Mouse (Mus musculus) lung, embryonic 15.5 days (tissue): ENCODE data around the gene Mgrn1. TPM values are rescaled to one million over a fixed set of nuclear protein-coding genes. Genes with fewer than 3 reads are reported as not detected.

Experiments used
- ATAC-seq: fragments of 200-750 bp; cut with Nextera tagmentation; 2 replicates; pipeline ENCODE4 v1.8.0; 2017; ENCODE audit warnings: moderate number of reproducible peaks, borderline replicate concordance; ENCODE audit not compliant: low FRiP score, low TSS enrichment; ENCODE audit errors: extremely low read depth
- H3K27ac ChIP-seq: fragments of 300-500 bp; sonication (generic); 2 replicates; pipeline ENCODE4 v1.5.1; 2015; ENCODE audit warnings: moderate library complexity, mild to moderate bottlenecking, inconsistent platforms
- H3K27me3 ChIP-seq: fragments of 300-500 bp; sonication (generic); 2 replicates; pipeline ENCODE4 v1.6.1; 2015; ENCODE audit warnings: inconsistent platforms
- H3K36me3 ChIP-seq: fragments of 300-500 bp; sonication (generic); 2 replicates; pipeline ENCODE4 v1.6.1; 2015; ENCODE audit warnings: inconsistent platforms
- H3K4me1 ChIP-seq: fragments of 300-500 bp; sonication (generic); 2 replicates; pipeline ENCODE4 v1.6.1; 2015; ENCODE audit warnings: inconsistent platforms
- H3K4me2 ChIP-seq: fragments of 300-500 bp; sonication (generic); 2 replicates; pipeline ENCODE4 v1.6.1; 2015; ENCODE audit warnings: inconsistent platforms, mild to moderate bottlenecking, moderate library complexity
- H3K4me3 ChIP-seq: fragments of 300-500 bp; sonication (generic); 2 replicates; pipeline ENCODE4 v1.5.1; 2015; ENCODE audit warnings: mild to moderate bottlenecking, inconsistent platforms
- H3K9ac ChIP-seq: fragments of 300-500 bp; sonication (generic); 2 replicates; pipeline ENCODE4 v1.6.1; 2015; ENCODE audit warnings: inconsistent platforms
- H3K9me3 ChIP-seq: fragments of 300-500 bp; sonication (generic); 2 replicates; pipeline ENCODE4 v1.6.1; 2016; ENCODE audit warnings: inconsistent platforms
- WGBS: fragments of 180-500 bp; shearing (Covaris S2); methylation state at CpG from one replicate; pipeline ENCODE4 v1.1.7; 2015; 5-methylcytosine and 5-hydroxymethylcytosine counted together
- polyA plus RNA-seq: library from polyadenylated mRNA; unstranded; fragments of >200 nt; fragmentation: Nextera tagmentation; extraction: Ambion mirVana; gene quantifications from 2 replicates; pipeline ENCODE4 v1.2.1, GENCODE M21; 2015

Mgrn1 gene
- polyA plus RNA-seq, 1 experiment from 2014 or later: 93.0 TPM

DNA sequence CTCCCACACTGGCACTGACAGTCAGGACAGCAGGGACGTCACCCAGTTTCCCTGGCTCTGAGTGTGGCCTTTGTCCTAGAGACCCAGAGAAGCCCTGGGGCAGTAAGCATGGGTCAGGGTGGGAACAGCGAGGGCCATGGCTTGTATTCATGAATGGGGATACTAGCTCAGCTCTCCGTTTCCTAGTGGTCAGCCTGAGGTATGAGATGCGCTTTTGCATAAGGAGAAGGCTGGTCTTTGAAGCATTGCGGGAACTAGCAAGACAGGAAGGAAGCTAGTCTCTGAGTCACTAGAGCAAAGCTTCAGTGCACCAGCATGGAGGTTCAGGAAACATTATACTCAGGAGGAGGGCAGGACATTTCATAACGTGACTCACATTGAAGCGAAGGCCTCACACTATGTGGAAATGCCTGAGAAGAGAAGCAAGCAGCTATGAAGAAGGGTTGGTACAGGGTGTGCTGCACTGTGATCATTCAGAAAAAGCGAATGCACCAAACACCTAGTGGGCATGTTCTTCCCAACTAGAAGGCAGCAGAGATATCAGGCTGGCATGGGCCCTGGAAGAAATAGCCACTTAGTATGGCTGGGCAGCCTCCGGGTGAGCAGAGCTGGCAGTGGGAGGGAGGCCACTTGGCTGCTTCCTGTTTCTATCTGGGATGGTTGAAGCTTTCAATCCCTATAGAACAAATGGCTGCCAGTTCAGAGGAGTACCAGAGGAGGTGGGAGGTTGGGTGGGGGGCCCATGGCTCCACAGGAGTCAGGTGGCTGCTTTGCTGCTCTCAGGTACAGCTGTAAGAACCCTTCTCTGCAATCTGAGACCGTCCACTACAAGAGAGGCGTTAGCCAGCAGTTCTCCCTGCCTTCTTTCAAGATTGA is 27.1 kb downstream of the Mgrn1 start:
- 65% methylated on average over 11 of the region's 11 CpGs for WGBS
- Histone ChIP-seq H3K4me3 (no peak overlapping the region), H3K36me3 (peaks cover 54% of the 10 kb centered on the region), H3K27ac (peak overlapping the region; percentile 83), H3K9ac (no peak overlapping the region), H3K4me1 (peaks cover 15% of the 10 kb centered on the region), H3K9me3 (no peaks in the 10 kb centered on the region), H3K4me2 (peak overlapping the region; percentile 33; the same call in 1 of the 2 replicates), H3K27me3 (no peaks in the 10 kb centered on the region)
- ATAC-seq: peak; percentile 29

DNA sequence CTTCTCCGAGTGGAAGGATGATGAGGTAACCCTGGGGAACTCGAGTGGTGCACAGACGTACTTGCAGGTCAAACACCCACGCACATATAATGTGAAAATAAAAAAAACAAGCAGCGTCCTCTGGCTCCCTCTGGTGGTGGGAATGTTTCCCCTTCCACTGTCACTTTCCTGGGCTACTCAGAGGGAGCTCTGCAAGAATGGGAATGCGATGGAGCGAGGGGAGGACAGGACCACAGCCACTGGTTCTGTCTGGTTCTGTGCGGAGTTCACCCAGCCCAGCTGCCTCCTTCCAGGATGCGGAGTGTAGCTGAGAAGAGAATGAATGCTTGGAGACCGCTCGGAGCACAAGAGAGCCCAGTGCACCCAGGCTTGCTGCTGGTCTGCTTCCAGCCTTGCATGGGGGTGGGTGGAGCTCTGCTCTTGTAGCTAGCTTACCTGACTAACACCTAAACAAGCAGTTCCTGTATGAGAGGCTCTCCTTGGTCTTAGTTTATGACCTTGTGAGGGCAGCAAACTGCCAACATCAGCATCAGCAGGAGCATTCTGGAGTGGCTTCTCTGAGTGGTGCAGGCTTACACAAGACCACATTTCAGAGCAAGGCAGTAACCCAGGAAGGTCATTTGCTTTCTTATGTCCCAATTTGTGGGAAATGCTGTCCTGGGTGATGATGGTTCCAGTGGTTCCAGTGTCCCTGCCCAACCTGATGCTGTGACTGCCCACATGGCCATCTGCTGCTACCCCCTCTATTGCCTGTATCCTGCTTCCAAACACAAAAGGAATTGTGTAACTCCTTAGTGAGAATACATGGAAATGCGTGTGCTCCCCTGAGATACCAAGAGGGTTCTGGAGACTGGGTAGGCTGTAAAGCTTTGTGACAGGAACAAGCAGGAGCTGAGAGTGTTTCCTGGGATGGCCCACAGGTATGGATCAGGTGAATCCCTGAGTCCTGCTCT is 28.0 kb downstream of the Mgrn1 start:
- no peak overlapping the region for H3K9ac ChIP-seq
- H3K27me3 ChIP-seq: no peaks in the 10 kb centered on the region
- H3K27ac ChIP-seq: peak overlapping the region; percentile 83
- peaks cover 59% of the 10 kb centered on the region for H3K36me3 ChIP-seq
- peak; percentile 73; the same call in 1 of the 2 replicates for ATAC-seq
- WGBS: 31% methylated on average over 12 of the region's 12 CpGs
- H3K4me2 ChIP-seq: peak overlapping the region; percentile 33; the same call in 1 of the 2 replicates
- H3K4me1 ChIP-seq: peaks cover 15% of the 10 kb centered on the region
- H3K4me3 ChIP-seq: no peak overlapping the region
- no peaks in the 10 kb centered on the region for H3K9me3 ChIP-seq

DNA sequence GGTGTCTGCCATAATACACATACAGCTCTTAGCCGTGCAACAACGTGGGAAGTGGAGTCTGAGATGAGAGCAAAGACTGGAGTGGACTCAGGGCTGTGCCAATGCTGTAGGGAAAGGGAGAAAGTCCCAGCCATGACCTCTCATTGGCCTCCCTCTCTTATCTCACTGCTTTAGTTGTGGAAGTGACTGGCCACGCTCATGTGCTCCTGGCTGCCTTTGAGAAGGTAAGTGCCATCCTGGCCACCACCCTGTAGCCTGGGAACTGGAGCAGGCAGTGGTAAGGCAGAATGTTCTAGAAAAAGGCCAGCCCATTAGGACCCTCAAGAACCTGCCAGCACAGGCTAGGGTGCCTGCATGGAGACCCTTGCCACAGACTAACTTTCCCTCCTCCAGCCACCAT is 29.9 kb downstream of the Mgrn1 start:
- H3K27ac ChIP-seq: no peak overlapping the region
- H3K4me1 ChIP-seq: peaks cover 15% of the 10 kb centered on the region
- H3K4me3 ChIP-seq: no peak overlapping the region
- no peak overlapping the region for H3K9ac ChIP-seq
- no peaks in the 10 kb centered on the region for H3K27me3 ChIP-seq
- WGBS: 75% methylated on average over 3 of the region's 3 CpGs
- H3K4me2 ChIP-seq: no peak overlapping the region
- no peak for ATAC-seq
- no peaks in the 10 kb centered on the region for H3K9me3 ChIP-seq
- H3K36me3 ChIP-seq: peaks cover 47% of the 10 kb centered on the region

DNA sequence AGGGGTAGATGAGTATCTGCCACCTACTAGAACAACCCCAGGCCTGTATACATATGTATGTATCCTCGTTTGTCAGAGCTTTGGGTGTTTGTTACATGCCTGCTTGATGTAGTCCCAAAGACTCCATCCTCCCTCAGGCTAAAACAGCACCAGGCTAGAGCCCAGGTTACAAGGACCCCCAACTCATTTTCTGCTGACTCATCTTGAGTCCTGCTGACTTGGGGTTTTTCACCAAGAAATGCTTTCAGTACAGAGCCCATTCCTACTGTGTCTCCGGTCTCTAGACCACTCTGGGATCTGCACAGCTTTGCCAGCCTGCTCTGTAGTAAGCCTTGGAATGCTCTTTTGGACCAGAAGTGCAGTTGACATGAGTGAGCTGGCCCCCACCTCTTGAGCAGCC is 30.6 kb downstream of the Mgrn1 start:
- Histone ChIP-seq H3K4me1 (peaks cover 15% of the 10 kb centered on the region), H3K27me3 (no peaks in the 10 kb centered on the region), H3K27ac (no peak overlapping the region), H3K4me3 (no peak overlapping the region), H3K36me3 (peaks cover 41% of the 10 kb centered on the region), H3K9ac (no peak overlapping the region), H3K4me2 (no peak overlapping the region), H3K9me3 (no peaks in the 10 kb centered on the region)
- no peak for ATAC-seq
- WGBS: 91% methylated on average over 2 of the region's 2 CpGs

DNA sequence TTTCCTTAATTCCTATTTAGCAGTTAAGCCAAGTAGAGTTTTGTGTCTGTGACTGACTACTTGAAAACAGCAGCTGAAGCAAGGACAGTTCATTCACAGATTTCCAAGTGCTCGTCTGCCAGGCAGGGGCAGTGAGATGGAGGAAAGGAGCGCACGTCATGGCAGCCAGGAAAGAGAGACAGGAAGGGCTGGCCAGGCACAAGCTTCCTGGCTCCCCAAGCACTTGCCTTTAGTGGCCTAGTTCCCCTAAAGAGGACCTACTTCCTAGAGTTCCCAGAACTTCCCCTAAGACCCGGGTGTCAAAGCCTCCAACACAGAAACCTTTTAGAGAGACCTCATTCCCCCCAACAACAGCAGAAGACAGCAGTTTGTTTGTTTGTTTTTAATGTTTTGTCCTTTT is 34.5 kb downstream of the Mgrn1 start:
- Histone ChIP-seq H3K9ac (no peak overlapping the region), H3K4me2 (no peak overlapping the region), H3K27ac (peak overlapping the region; percentile 13; the same call in 1 of the 2 replicates), H3K4me1 (no peaks in the 10 kb centered on the region), H3K36me3 (peaks cover 62% of the 10 kb centered on the region), H3K9me3 (no peaks in the 10 kb centered on the region), H3K27me3 (no peaks in the 10 kb centered on the region), H3K4me3 (no peak overlapping the region)
- 68% methylated on average over 4 of the region's 4 CpGs for WGBS
- ATAC-seq: no peak

DNA sequence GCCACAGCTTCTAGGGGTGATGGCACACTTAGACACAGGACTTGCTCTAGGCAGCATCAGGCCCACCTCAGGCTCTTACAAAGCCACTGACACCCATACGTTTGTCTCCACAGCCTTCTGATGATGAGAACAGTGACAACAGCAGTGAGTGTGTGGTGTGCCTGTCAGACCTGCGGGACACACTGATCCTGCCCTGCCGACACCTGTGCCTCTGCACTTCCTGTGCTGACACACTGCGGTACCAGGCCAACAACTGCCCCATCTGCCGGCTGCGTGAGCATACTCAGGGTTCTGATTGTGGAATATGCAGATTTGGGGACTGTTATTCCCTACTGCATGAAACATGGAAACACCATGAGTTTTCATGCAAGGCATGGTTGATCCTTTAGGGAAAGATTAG is 36.4 kb downstream of the Mgrn1 start:
- Histone ChIP-seq H3K27me3 (no peaks in the 10 kb centered on the region), H3K4me2 (no peak overlapping the region), H3K9ac (no peak overlapping the region), H3K4me3 (no peak overlapping the region), H3K27ac (no peak overlapping the region), H3K36me3 (peaks cover 59% of the 10 kb centered on the region), H3K9me3 (no peaks in the 10 kb centered on the region), H3K4me1 (no peaks in the 10 kb centered on the region)
- WGBS: 90% methylated on average over 6 of the region's 6 CpGs
- no peak for ATAC-seq

DNA sequence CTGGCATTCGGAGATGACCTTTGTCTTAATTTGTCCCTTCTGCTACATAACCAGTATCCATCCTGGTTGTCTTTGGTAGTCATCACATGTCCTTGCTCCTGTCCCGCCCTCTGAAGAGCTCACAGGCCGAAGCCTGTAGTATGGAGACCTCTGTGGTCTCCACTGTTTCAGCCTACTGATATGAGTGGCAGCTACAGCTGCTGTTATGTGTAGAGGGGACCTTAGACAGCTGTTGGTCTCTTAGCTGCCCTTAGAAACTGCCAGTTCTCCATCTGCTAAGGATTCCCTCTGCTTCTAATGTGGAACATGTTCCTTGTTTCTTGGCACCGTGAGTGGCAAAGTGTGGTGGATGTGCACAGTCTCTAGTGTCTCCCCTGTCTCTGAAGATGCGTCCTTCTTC is 37.9 kb downstream of the Mgrn1 start:
- Histone ChIP-seq H3K4me1 (no peaks in the 10 kb centered on the region), H3K9ac (no peak overlapping the region), H3K36me3 (peaks cover 67% of the 10 kb centered on the region), H3K9me3 (no peaks in the 10 kb centered on the region), H3K27ac (no peak overlapping the region), H3K4me3 (no peak overlapping the region), H3K4me2 (no peak overlapping the region), H3K27me3 (no peaks in the 10 kb centered on the region)
- no peak for ATAC-seq
- WGBS: 92% methylated on average over 5 of the region's 5 CpGs

DNA sequence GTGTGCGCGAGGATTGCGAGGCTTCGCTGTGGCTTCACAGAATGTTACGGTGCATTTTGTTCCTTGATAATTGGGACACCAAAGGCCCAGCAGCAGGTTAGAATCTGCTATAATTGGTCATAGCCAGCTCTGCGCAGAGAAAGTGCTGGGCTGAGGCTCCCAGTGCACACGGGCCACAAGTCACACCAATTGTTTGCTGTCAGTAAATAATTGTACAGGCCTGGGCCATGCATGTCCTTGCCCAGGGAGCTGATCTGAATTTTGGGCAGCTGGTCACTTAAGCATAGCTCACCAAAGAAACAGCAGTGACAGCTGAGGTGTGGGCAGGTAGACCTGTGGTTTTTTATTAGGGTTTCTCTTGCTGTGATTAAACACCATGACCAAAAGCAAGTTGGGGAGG is 41.9 kb downstream of the Mgrn1 start:
- Histone ChIP-seq H3K27ac (no peak overlapping the region), H3K27me3 (no peaks in the 10 kb centered on the region), H3K4me2 (no peak overlapping the region), H3K4me1 (no peaks in the 10 kb centered on the region), H3K9me3 (no peaks in the 10 kb centered on the region), H3K4me3 (no peak overlapping the region), H3K36me3 (peaks cover 91% of the 10 kb centered on the region), H3K9ac (no peak overlapping the region)
- ATAC-seq: no peak
- WGBS: 91% methylated on average over 7 of the region's 7 CpGs

DNA sequence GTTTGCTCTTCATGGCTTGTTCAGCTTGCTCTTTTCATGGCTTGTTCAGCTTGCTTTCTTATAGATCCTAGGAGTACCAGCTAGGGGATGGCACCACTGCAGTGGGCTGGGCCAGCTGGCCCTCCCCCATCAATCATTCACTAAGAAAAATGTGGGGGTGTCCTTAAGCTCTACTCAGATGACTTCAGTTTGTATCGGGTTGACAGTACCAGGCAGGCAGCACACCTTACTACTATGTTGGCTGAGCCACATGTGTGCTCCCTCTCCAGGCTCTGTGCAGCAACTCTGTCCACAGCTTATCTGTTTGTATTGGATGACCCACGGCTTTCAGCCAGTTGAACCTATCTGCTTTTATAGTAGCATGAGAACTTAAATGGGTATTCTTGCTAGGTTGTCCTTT is 42.4 kb downstream of the Mgrn1 start:
- Histone ChIP-seq H3K27me3 (no peaks in the 10 kb centered on the region), H3K9me3 (no peaks in the 10 kb centered on the region), H3K4me3 (no peak overlapping the region), H3K4me1 (no peaks in the 10 kb centered on the region), H3K27ac (no peak overlapping the region), H3K36me3 (peaks cover 91% of the 10 kb centered on the region), H3K4me2 (no peak overlapping the region), H3K9ac (no peak overlapping the region)
- ATAC-seq: no peak
- 60% methylated on average over 2 of the region's 2 CpGs for WGBS

DNA sequence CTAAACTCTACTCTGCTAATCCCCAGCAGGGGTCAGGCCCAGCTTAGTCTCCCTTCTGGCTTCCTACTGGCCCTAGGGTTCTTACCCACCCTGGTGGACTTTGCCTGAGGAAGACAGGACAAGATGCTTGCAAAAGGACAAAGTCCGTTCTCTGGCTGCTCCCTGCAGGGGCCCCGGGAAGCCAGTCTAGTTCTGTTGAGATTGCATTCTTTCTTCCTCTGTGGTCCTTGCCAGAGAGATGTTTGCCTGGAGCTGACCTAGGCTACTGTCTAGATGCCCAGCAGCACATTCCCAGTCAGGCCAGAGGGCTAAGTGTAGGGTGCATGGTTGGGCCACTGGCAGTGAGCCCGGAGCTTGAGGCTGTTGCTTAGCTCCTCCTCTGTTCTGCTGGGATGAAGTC is 46.4 kb downstream of the Mgrn1 start:
- H3K27me3 ChIP-seq: no peaks in the 10 kb centered on the region
- H3K4me1 ChIP-seq: no peaks in the 10 kb centered on the region
- H3K9me3 ChIP-seq: no peaks in the 10 kb centered on the region
- 75% methylated on average over 3 of the region's 3 CpGs for WGBS
- no peak overlapping the region for H3K4me2 ChIP-seq
- no peak overlapping the region for H3K27ac ChIP-seq
- H3K4me3 ChIP-seq: no peak overlapping the region
- peak; percentile 41; the same call in 1 of the 2 replicates for ATAC-seq
- H3K36me3 ChIP-seq: peaks cover 92% of the 10 kb centered on the region
- H3K9ac ChIP-seq: no peak overlapping the region

DNA sequence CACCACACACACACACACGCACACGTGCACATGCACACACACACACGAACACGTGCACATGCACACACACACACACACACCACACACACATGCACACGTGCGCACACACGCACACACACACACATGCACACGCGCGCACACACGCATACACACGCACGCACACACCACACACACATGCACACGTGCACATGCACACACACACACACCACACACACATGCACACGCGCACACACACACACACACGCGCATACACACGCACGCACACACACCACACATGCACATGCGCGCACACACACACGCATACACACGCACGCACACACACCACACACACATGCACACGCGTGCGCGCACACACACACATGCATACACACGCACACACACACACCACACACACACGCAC is 49.4 kb downstream of the Mgrn1 start:
- H3K36me3 ChIP-seq: peaks cover 75% of the 10 kb centered on the region
- H3K27ac ChIP-seq: 0 out of 2 replicates have a peak overlapping the region, but pooled peaks have one; percentile 44

More for the DNA sequence above, 49.4 kb downstream of the Mgrn1 start:
- ATAC-seq: no peak
- no peak overlapping the region for H3K9ac ChIP-seq
- WGBS: 96% methylated on average over 31 of the region's 31 CpGs
- no peak overlapping the region for H3K4me2 ChIP-seq
- peaks cover 10% of the 10 kb centered on the region for H3K4me1 ChIP-seq
- no peaks in the 10 kb centered on the region for H3K27me3 ChIP-seq
- H3K4me3 ChIP-seq: no peak overlapping the region
- no peaks in the 10 kb centered on the region for H3K9me3 ChIP-seq
